Mouse (Mus musculus): ENCODE measurements around the gene Slc2a1.

DNA sequence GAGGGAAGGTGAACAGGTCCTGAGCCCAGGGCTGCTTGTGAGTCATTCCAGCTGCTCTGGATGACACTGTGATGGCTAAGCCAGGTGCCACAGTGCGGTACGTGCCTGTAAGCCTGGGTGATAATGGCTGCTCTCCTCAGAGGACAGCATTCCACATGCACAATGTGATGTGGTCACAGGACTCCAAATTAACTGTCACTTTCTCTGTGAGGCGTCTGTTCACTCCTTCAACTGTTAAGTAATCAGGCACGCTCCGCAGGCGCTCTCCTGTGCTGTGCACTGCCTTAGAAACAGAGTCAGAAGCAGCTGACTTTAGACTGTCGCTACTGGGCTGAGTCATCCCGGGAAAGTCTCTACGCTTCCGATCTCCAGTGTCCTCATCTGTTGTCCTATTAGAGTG is 32.7 kb downstream of the Slc2a1 start:
- no peak for TF ChIP-seq TAL1 (IDR thresholded peaks at IDR 0.05; ENCODE audit: low read length)
- no peak for TF ChIP-seq GATA1 (IDR thresholded peaks at IDR 0.05; ENCODE audit: low read length)
